Mouse (Mus musculus) lung, postnatal 0 days (tissue): ENCODE measurements around the gene Sipa1l1.

Source experiments
- CTCF ChIP-seq: IDR thresholded peaks from 2 replicates; pipeline ENCODE4 v1.5.1; 2016; ENCODE audit warnings: antibody characterized with exemption, mild to moderate bottlenecking
- EP300 ChIP-seq: IDR thresholded peaks from 2 replicates; pipeline ENCODE4 v1.6.1; 2016; ENCODE audit warnings: antibody characterized with exemption, mild to moderate bottlenecking, control low read depth

DNA sequence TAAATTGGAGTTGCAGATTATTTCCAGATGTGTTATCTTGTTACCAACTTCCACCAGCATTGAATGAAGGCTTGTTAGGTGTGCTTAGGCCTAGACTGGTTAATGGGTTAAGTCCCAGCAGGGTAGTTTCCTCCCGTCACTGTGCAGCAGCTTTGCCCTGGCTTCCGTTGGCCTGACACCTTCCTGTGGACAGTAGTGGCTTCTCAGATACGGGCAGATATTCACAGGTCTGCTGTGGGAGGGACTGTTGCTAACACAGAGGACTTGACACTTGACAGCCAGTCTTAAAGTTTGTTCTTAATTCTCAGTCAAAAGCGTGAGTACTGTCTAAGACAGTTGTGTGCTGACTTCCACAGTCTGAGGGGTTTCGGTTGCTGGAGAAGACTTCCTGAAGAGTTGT, 45.8 kb downstream of the Sipa1l1 start:
- TF ChIP-seq CTCF (no peak), EP300 (no peak)
